Mouse (Mus musculus) gastrocnemius, postnatal 25 days (tissue): Measurements from ENCODE around the gene C1qtnf5. TPM values are rescaled to one million over a fixed set of nuclear protein-coding genes. Genes with fewer than 3 reads are reported as not detected.

ENCODE experiments used
- DNase-seq: peaks from one replicate; pipeline ENCODE4 v3.0.0; 2022
- total RNA-seq, 2 experiments: library from RNA; stranded (reverse); gene quantifications; 1 replicate in 1 of 2; 2 replicates in 1 of 2; pipeline ENCODE4 v1.2.3; 2021

The C1qtnf5 gene
- total RNA-seq, 2 experiments from 2014 or later: 8.0 to 13.6 TPM

- DNase-seq: peak; percentile 47
Measured at GRCm38 (mm10) chr9:44130581-44131275, 23.7 kb downstream of the C1qtnf5 start.

GRCm38 (mm10) chr9:44131276-44131590 is 24.2 kb downstream of the C1qtnf5 start:
- DNase-seq: no peak

GRCm38 (mm10) chr9:44132200-44132599 is 25.2 kb downstream of the C1qtnf5 start:
- no peak for DNase-seq

GRCm38 (mm10) chr9:44133287-44133686 is 26.2 kb downstream of the C1qtnf5 start:
- no peak for DNase-seq

- DNase-seq: peak; percentile 75
Measured at GRCm38 (mm10) chr9:44134101-44134850, 27.2 kb downstream of the C1qtnf5 start, which contains the start of gene Mcam. Gene Mcam, plus strand, starts transcription at chr9:44134469.

DNA sequence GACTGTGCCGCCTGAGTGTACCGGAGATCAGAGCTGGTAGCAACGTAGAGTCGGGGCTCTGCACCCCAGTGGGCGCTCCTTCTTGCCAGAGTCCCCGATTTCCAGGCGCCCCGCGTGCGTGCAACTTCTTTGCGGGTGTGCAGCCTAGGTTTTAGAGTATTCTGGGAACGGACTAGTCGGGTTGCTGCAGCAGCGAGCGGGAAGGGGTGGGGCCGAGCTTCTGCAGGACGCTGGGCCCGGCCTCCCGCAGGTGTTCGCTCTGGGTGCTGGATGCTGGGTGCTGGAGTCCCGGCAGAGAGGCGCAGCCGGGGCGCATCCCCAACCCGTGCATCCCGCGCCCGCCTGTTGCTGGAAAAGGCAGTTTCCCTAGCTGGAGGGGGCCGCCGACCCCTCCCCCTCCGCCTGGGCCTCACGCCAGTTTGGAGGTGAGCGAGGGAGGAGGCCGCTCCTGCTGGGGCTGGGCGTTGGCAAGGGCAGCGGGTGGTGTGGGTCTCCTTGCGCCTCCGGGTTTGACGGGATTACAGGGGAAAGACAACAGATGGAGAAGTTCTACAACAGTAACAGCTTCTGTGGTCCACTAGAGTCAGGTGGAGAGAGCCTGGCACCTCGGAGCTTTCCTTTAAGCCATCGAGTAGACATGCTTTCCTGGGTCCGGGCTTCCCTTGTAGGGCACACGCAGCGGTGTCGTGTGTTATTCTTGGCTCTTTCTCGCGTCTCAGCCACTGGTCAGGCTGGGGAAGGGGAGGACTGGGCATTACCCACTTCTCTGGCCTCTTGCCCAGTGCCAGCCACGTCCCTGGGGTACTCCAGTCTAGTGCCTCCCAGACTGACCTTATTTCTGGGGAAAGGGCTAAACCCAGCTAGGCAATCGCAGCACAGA is 28.0 kb downstream of the C1qtnf5 start:
- DNase-seq: peak; percentile 55

DNA sequence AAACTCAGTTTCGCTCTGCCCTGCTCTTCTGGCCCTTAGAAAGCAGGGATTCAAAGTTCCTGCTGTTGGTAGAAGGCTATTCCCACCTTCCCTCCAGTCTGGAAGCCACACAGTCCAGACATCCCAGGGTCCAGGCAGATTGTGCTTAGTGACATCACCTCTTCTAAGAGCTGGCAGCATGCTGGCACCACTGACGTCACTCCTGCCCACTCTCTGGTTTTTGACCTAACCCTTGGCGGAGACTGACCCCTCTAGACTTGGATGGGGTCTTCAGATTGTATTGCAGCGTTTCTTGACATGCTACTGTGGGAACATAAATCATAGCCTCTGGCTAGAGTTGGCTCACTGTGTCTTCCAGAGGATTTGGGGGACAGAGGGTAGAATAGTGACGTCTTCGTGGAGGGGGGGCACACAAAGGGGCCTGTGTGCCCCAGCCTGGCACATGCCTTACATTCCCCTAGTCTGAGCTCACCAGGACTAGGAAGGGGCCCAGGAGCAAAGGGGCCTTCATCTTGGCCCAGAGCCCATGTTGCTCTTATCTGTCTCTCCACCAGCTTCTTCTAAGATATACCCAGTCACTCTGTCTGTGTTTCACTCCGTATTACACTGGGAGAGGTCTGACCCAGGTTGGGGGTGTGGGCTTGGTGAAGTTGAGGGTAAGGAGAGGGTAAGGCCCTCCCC is 28.8 kb downstream of the C1qtnf5 start:
- DNase-seq: no peak

- no peak for DNase-seq
Measured at GRCm38 (mm10) chr9:44137846-44138245, 30.8 kb downstream of the C1qtnf5 start.

DNA sequence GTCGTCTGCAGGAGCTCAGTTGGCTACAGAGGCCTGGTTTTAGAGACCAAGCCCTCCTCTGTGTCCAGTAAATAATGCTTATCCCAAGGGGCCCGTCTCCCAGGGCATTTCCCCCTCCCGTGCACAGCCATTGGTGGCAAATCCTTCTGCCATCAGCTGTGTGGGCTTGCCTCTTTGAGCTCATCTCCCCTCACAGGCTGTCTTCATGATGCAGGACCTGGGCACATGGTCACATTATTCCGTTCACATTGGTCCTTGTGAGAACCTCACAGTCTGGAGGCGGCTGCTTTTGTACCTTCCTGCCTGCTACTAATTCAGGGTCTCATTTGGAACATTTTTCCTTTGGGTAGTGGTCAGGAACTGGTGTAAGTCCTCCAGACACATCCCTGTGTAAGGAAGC is 34.9 kb downstream of the C1qtnf5 start:
- no peak for DNase-seq

DNA sequence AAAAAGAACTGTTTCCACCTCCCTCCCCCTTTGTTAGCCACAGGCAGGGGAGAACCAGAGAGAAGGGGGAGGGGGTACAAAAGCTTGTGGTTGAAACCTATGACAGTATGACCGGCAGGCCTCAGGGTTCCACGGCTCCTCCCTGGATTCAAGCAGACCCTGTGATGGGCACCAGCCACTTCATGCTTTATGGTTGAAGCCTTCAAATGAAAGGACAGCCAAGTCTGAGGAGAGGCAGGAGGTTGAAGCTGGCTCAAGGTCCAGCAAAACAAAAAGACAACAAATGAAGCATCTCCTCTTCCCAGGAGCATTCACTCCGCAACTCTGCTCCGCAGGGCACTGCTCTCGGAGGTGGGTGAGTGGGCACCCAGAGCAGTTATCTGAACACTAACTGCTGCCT is 36.4 kb downstream of the C1qtnf5 start:
- no peak for DNase-seq

DNA sequence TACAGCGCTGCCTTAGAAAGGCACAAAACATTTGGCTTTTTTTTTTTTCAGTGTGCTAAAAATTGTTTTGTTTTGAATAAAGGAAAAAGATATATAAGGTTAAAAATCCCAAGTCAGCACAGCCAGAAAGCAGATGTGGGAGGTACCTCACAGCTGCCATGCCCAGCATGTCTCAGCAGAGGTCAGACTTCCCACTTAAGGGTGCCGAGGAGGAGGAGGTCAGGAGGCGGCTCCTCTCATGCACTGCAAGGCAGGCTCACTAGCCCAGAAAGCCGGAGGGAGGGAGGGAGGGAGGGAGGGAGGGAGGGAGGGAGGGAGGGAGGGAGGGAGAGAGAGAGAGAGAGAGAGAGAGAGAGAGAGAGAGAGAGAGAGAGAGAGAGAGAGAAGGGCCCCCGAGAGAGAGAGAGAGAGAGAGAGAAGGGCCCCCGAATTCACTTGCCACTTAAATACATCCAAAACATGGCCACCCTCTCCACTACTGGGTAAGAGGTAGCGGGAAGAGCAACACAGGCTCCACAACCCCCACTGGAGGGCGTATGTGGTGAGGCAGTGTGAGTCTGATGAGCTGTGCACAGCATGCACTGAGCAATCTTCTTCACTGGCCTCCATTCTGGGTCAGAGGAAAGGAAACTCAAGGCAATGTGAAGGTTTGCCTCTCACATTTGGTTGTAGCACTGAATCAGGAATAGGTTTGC is 37.1 kb downstream of the C1qtnf5 start:
- peak; percentile 42 for DNase-seq

GRCm38 (mm10) chr9:44144718-44145060 is 37.6 kb downstream of the C1qtnf5 start:
- DNase-seq: no peak

DNA sequence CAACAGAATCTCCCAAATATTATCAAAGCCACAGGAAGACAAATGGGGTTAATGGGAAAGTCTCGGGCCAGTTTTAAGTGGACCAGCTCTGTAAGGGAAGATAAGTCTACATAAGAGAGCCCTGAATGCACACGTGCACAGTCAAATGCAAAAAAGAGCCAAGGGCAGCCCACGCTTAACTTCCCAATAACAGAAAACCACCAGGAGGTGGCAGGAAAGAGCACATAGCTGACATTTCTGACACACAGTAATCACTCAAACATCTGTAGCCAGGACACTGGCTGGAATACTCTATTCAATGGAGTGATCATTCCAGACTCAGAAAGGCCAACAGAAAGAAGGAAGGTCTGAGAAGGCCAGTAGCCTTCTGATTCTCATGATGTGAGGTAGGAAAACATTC is 40.2 kb downstream of the C1qtnf5 start:
- DNase-seq: no peak

Other genes with a start within 250 kb of the C1qtnf5 start
- gene Thy1, start 63.9 kb upstream of the C1qtnf5 start, total RNA-seq: 10 to 100 TPM; 14.8 to 20.2 TPM
- 100 to 1,000 TPM; 160 to 313 TPM for gene Usp2, start 40.2 kb upstream of the C1qtnf5 start, total RNA-seq
- not detected for gene Mfrp, start 5.5 kb upstream of the C1qtnf5 start, total RNA-seq
- gene Gm49380, start 6.3 kb downstream of the C1qtnf5 start, total RNA-seq: 1 to 10 TPM in 1 of 2 experiments, under 1 TPM in 1; 0.82 to 2.4 TPM
- gene Rnf26, start 6.3 kb downstream of the C1qtnf5 start, total RNA-seq: 1 to 10 TPM; 2.9 TPM
- gene Mcam, start 27.2 kb downstream of the C1qtnf5 start, total RNA-seq: 10 to 100 TPM; 31.2 to 32.4 TPM
- 1 to 10 TPM; 9.2 to 9.4 TPM for gene Cbl, start 126.8 kb downstream of the C1qtnf5 start, total RNA-seq
- gene Ccdc153, start 133.4 kb downstream of the C1qtnf5 start, total RNA-seq: not detected
- gene Pdzd3, start 144.2 kb downstream of the C1qtnf5 start, total RNA-seq: under 1 TPM; 0.99 to 1.00 TPM
- gene Nlrx1, start 161.4 kb downstream of the C1qtnf5 start, total RNA-seq: 10 to 100 TPM; 18.6 to 21.1 TPM
- gene Abcg4, start 181.4 kb downstream of the C1qtnf5 start, total RNA-seq: under 1 TPM; 0.15 to 0.62 TPM
- 1 to 10 TPM; 5.6 to 6.0 TPM for gene Hinfp, start 198.4 kb downstream of the C1qtnf5 start, total RNA-seq
- gene C2cd2l, start 213.0 kb downstream of the C1qtnf5 start, total RNA-seq: 10 to 100 TPM; 12.0 to 12.2 TPM
- 10 to 100 TPM; 11.0 to 11.2 TPM for gene Dpagt1, start 218.8 kb downstream of the C1qtnf5 start, total RNA-seq
- 10 to 100 TPM; 10.8 to 12.8 TPM for gene H2afx, start 227.4 kb downstream of the C1qtnf5 start, total RNA-seq
- 10 to 100 TPM; 20.3 to 24.3 TPM for gene Hmbs, start 237.0 kb downstream of the C1qtnf5 start, total RNA-seq